Mouse (Mus musculus) liver, embryonic 14.5 days (tissue): ENCODE data around the gene Tyrobp.

Source experiments
- CTCF ChIP-seq: IDR thresholded peaks from 2 replicates; pipeline ENCODE4 v1.5.1; 2016; ENCODE audit warnings: antibody characterized with exemption, low read depth, control low read depth
- EP300 ChIP-seq: IDR thresholded peaks from 2 replicates; pipeline ENCODE4 v1.6.1; 2016; ENCODE audit warnings: antibody characterized with exemption, low read depth

GRCm38 (mm10) chr7:30392746-30393520 is 20.6 kb upstream of the Tyrobp start:
- TF ChIP-seq CTCF, result no peak
- no peak for TF ChIP-seq EP300
